Mouse (Mus musculus) MEL (cell line): ENCODE data around the gene Ptk7. TPM values are rescaled to one million over a fixed set of nuclear protein-coding genes. Genes with fewer than 3 reads are reported as not detected.

Source experiments
- DNase-seq: peaks from one replicate; pipeline ENCODE4 v3.0.0; 2011; ENCODE audit warnings: low read depth, low spot score
- H3K27ac ChIP-seq: 2 replicates; pipeline ENCODE4 v1.5.1; 2012; ENCODE audit warnings: low read depth, mild to moderate bottlenecking, control low read depth, low read length, moderate library complexity; ENCODE audit not compliant: control insufficient read depth
- H3K27me3 ChIP-seq, 2 experiments: fragments of 150-350 bp in 1 of 2; sonication (generic) in 1 of 2; 2 replicates each; pipeline ENCODE4 v1.6.1; 2012; ENCODE audit warnings: low read length in 2 of 2, mild to moderate bottlenecking in 2 of 2, improper control_type of control experiment in 1 of 2, moderate library complexity in 1 of 2; ENCODE audit not compliant: insufficient read depth in 2 of 2, control insufficient read depth in 1 of 2
- H3K36me3 ChIP-seq, 2 experiments: 2 replicates each; pipeline ENCODE4 v1.6.1; 2012 to 2014; ENCODE audit warnings: low read length in 2 of 2, improper control_type of control experiment in 1 of 2, inconsistent platforms in 1 of 2, mild to moderate bottlenecking in 1 of 2; ENCODE audit not compliant: insufficient read depth in 2 of 2, control insufficient read depth in 1 of 2
- H3K4me1 ChIP-seq, 2 experiments: fragments of 150-350 bp in 1 of 2; sonication (generic) in 1 of 2; 2 replicates each; pipeline ENCODE4 v1.6.1; 2012; ENCODE audit warnings: low read length in 2 of 2, improper control_type of control experiment in 1 of 2, mild to moderate bottlenecking in 1 of 2; ENCODE audit not compliant: insufficient read depth in 2 of 2, control insufficient read depth in 1 of 2
- H3K4me3 ChIP-seq, 2 experiments: fragments of 150-350 bp in 1 of 2; sonication (generic) in 1 of 2; 2 replicates each; pipeline ENCODE4 v1.5.1; 2012; ENCODE audit warnings: low read depth in 2 of 2, low read length in 2 of 2, mild to moderate bottlenecking in 2 of 2, moderate library complexity in 2 of 2, control low read depth in 1 of 2, improper control_type of control experiment in 1 of 2; ENCODE audit not compliant: control insufficient read depth in 1 of 2, insufficient read depth in 1 of 2
- H3K79me2 ChIP-seq: 2 replicates; pipeline ENCODE4 v1.6.1; 2012; ENCODE audit warnings: mild to moderate bottlenecking, low read length, moderate library complexity; ENCODE audit not compliant: control insufficient read depth, poor library complexity, insufficient read depth
- H3K9ac ChIP-seq: 2 replicates; pipeline ENCODE4 v1.6.1; 2012; ENCODE audit warnings: low read depth, mild to moderate bottlenecking, control low read depth, low read length, moderate library complexity; ENCODE audit not compliant: control insufficient read depth, poor library complexity, severe bottlenecking
- H3K9me3 ChIP-seq: fragments of 150-350 bp; sonication (generic); replicated peaks from 2 replicates; pipeline ENCODE4 v1.6.1; 2012; ENCODE audit warnings: mild to moderate bottlenecking, low read length, improper control_type of control experiment, moderate library complexity; ENCODE audit not compliant: insufficient read depth
- BHLHE40 ChIP-seq: IDR thresholded peaks from 2 replicates; pipeline ENCODE4 v1.6.1; 2012; ENCODE audit warnings: low read depth, mild to moderate bottlenecking, inconsistent platforms, low read length, improper control_type of control experiment, borderline replicate concordance
- CHD1 ChIP-seq: IDR thresholded peaks from 2 replicates; pipeline ENCODE4 v1.6.1; 2012; ENCODE audit warnings: low read depth, mild to moderate bottlenecking, inconsistent platforms, low read length, improper control_type of control experiment
- CHD2 ChIP-seq: IDR thresholded peaks from 2 replicates; pipeline ENCODE4 v1.6.1; 2011; ENCODE audit warnings: low read length, improper control_type of control experiment
- CTCF ChIP-seq, 3 experiments: IDR thresholded peaks in 2 of 3; conservative IDR thresholded peaks in 1 of 3; 2 replicates each; pipeline ENCODE4 v1.5.1; 2011 to 2012; ENCODE audit warnings: low read length in 3 of 3, low read depth in 2 of 3, mild to moderate bottlenecking in 2 of 3, improper control_type of control experiment in 1 of 3, inconsistent platforms in 1 of 3, mixed read lengths in 1 of 3, moderate library complexity in 1 of 3; ENCODE audit not compliant: control insufficient read depth in 1 of 3, insufficient read depth in 1 of 3, poor library complexity in 1 of 3, severe bottlenecking in 1 of 3
- ELF1 ChIP-seq: IDR thresholded peaks from 2 replicates; pipeline ENCODE4 v1.6.1; 2014; ENCODE audit warnings: low read depth, mild to moderate bottlenecking, inconsistent platforms, low read length, improper control_type of control experiment, moderate library complexity
- EP300 ChIP-seq, 2 experiments: IDR thresholded peaks; 2 replicates each; pipeline ENCODE4 v1.6.1; 2011; ENCODE audit warnings: improper control_type of control experiment in 2 of 2, low read length in 2 of 2, low read depth in 1 of 2, mild to moderate bottlenecking in 1 of 2
- ETS1 ChIP-seq: IDR thresholded peaks from 2 replicates; pipeline ENCODE4 v1.6.1; 2012; ENCODE audit warnings: low read depth, mild to moderate bottlenecking, inconsistent platforms, low read length, improper control_type of control experiment, moderate library complexity
- GABPA ChIP-seq: IDR thresholded peaks from 2 replicates; pipeline ENCODE4 v1.6.1; 2012; ENCODE audit warnings: low read depth, mild to moderate bottlenecking, inconsistent platforms, low read length, improper control_type of control experiment, moderate library complexity
- GATA1 ChIP-seq: IDR thresholded peaks from 2 replicates; pipeline ENCODE4 v1.6.1; 2011; ENCODE audit warnings: low read depth, low read length, improper control_type of control experiment
- HCFC1 ChIP-seq: IDR thresholded peaks from 2 replicates; pipeline ENCODE4 v1.6.1; 2012; ENCODE audit warnings: low read depth, mild to moderate bottlenecking, inconsistent platforms, low read length, improper control_type of control experiment, moderate library complexity
- KAT2A ChIP-seq: conservative IDR thresholded peaks from 2 replicates; pipeline ENCODE4 v1.6.1; 2012; ENCODE audit warnings: low read depth, low read length, improper control_type of control experiment, inconsistent platforms
- MAX ChIP-seq: IDR thresholded peaks from 2 replicates; pipeline ENCODE4 v1.6.1; 2011; ENCODE audit warnings: low read length, improper control_type of control experiment
- MAZ ChIP-seq: IDR thresholded peaks from 2 replicates; pipeline ENCODE4 v1.6.1; 2012; ENCODE audit warnings: low read depth, mild to moderate bottlenecking, inconsistent platforms, low read length, improper control_type of control experiment
- MEF2A ChIP-seq: IDR thresholded peaks from 2 replicates; pipeline ENCODE4 v1.6.1; 2014; ENCODE audit warnings: low read depth, mild to moderate bottlenecking, inconsistent platforms, low read length, improper control_type of control experiment; ENCODE audit not compliant: poor library complexity, insufficient replicate concordance, severe bottlenecking; ENCODE audit errors: extremely low read depth
- MXI1 ChIP-seq: IDR thresholded peaks from 2 replicates; pipeline ENCODE4 v1.6.1; 2011; ENCODE audit warnings: mild to moderate bottlenecking, low read depth, low read length, improper control_type of control experiment
- MYC ChIP-seq: IDR thresholded peaks from 2 replicates; pipeline ENCODE4 v1.6.1; 2011; ENCODE audit warnings: low read depth, mild to moderate bottlenecking, low read length, improper control_type of control experiment, moderate library complexity
- NELFE ChIP-seq: IDR thresholded peaks from 2 replicates; pipeline ENCODE4 v1.6.1; 2011; ENCODE audit warnings: low read depth, low read length, improper control_type of control experiment
- NRF1 ChIP-seq: IDR thresholded peaks from 2 replicates; pipeline ENCODE4 v1.6.1; 2014; ENCODE audit warnings: low read depth, mild to moderate bottlenecking, inconsistent platforms, low read length, improper control_type of control experiment, moderate library complexity; ENCODE audit not compliant: poor library complexity, insufficient read depth, severe bottlenecking
- POLR2A ChIP-seq, 2 experiments: IDR thresholded peaks; 2 replicates each; pipeline ENCODE4 v1.6.1; 2011 to 2012; ENCODE audit warnings: low read length in 2 of 2, mild to moderate bottlenecking in 2 of 2, control low read depth in 1 of 2, improper control_type of control experiment in 1 of 2, low read depth in 1 of 2, moderate library complexity in 1 of 2; ENCODE audit not compliant: control insufficient read depth in 1 of 2, insufficient read depth in 1 of 2, poor library complexity in 1 of 2
- POLR2AphosphoS2 ChIP-seq: IDR thresholded peaks from 2 replicates; pipeline ENCODE4 v1.6.1; 2011; ENCODE audit warnings: low read length, improper control_type of control experiment
- POLR2AphosphoS5 ChIP-seq: IDR thresholded peaks from 2 replicates; pipeline ENCODE4 v1.6.1; 2012; ENCODE audit warnings: low read depth, borderline replicate concordance, mild to moderate bottlenecking, inconsistent platforms, low read length, moderate library complexity, mixed read lengths
- RCOR1 ChIP-seq: IDR thresholded peaks from 2 replicates; pipeline ENCODE4 v1.6.1; 2012; ENCODE audit warnings: low read depth, mild to moderate bottlenecking, inconsistent platforms, low read length, improper control_type of control experiment
- SIN3A ChIP-seq: IDR thresholded peaks from 2 replicates; pipeline ENCODE4 v1.6.1; 2012; ENCODE audit warnings: low read length, improper control_type of control experiment, inconsistent platforms
- TBP ChIP-seq: IDR thresholded peaks from 2 replicates; pipeline ENCODE4 v1.8.0; 2011; ENCODE audit warnings: low read depth, low read length, improper control_type of control experiment
- TCF12 ChIP-seq: IDR thresholded peaks from 2 replicates; pipeline ENCODE4 v1.6.1; 2014; ENCODE audit warnings: low read depth, mild to moderate bottlenecking, inconsistent platforms, low read length, improper control_type of control experiment, moderate library complexity
- UBTF ChIP-seq: IDR thresholded peaks from 2 replicates; pipeline ENCODE4 v1.6.1; 2012; ENCODE audit warnings: low read depth, mild to moderate bottlenecking, inconsistent platforms, low read length, improper control_type of control experiment, moderate library complexity, borderline replicate concordance; ENCODE audit not compliant: insufficient read depth
- USF1 ChIP-seq: IDR thresholded peaks from 2 replicates; pipeline ENCODE4 v1.6.1; 2014; ENCODE audit warnings: low read depth, mild to moderate bottlenecking, inconsistent platforms, low read length, improper control_type of control experiment, moderate library complexity
- USF2 ChIP-seq, 2 experiments: IDR thresholded peaks; 2 replicates each; pipeline ENCODE4 v1.6.1; 2011 to 2012; ENCODE audit warnings: improper control_type of control experiment in 2 of 2, low read length in 2 of 2, borderline replicate concordance in 1 of 2, inconsistent platforms in 1 of 2, low read depth in 1 of 2, mild to moderate bottlenecking in 1 of 2; ENCODE audit not compliant: insufficient read depth in 1 of 2
- ZKSCAN1 ChIP-seq: IDR thresholded peaks from 2 replicates; pipeline ENCODE4 v1.6.1; 2012; ENCODE audit warnings: low read depth, mild to moderate bottlenecking, inconsistent platforms, low read length, improper control_type of control experiment, moderate library complexity
- ZMIZ1 ChIP-seq: IDR thresholded peaks from 2 replicates; pipeline ENCODE4 v1.6.1; 2012; ENCODE audit warnings: low read depth, mild to moderate bottlenecking, inconsistent platforms, low read length, improper control_type of control experiment, moderate library complexity
- polyA plus RNA-seq, 2 experiments: library from polyadenylated mRNA; stranded (reverse) in 1 of 2; unstranded in 1 of 2; fragments of >175 nt in 1 of 2; fragments of >200 nt in 1 of 2; gene quantifications; 2 replicates each; pipeline versions ENCODE4 v1.2.1 to v1.2.4; 2012; ENCODE audit warnings: low replicate concordance in 2 of 2, low read depth in 1 of 2; ENCODE audit not compliant: insufficient read length in 2 of 2, insufficient read depth in 1 of 2, missing spikeins in 1 of 2
- total RNA-seq: library from RNA; depleted of rRNA; stranded (reverse); fragments of 300-350 nt; gene quantifications from 2 replicates; pipeline ENCODE4 v1.2.3, GENCODE M21; 2012

The Ptk7 gene
- total and polyA plus RNA-seq, 3 experiments, result 0.04 to 0.10 TPM; not detected in 1

DNA sequence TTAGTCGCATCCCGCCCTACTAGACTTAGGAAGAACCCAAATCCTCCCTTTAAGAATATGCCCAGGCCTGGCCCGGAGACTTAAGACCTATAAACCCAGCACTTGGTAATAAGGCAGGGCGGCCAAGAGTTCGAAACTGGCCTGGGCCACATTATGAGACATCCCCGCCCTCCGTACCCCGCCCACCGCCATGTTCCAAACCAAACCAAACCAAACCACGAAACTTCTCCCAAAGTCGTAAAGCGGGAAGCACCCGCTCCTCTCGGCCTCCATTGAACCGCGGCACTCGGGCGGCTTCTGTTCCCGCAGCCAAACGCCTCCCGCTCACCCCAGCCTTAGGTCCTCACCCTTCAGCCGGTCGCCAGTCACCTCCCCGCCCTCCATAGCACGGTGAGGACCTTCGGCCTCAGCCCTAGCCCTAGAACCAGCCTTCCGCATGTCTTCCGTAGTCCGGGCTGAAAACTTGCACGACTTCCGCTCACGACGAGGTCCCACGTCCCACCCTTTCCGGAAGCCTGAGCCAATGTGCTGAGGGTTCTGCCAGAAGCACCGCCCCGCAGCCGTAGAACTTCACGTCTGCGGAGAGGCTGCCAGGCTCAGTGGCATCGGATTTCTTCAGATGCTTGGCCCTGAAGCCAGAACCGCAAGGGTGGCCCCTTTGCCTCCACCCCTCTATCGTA is 44.7 kb upstream of the Ptk7 start, which contains the start of gene Rrp36:
Gene Rrp36 (minus strand): TSS at position 503 of the 680 bp plus-strand sequence.
- Histone ChIP-seq H3K27me3 (no peaks in the 10 kb centered on the region), H3K79me2 (peaks cover 24% of the 10 kb centered on the region), H3K4me1 (peaks cover 0 to 14% of the 10 kb centered on the region in 2 experiments; a peak in 3 of 4 replicates), H3K27ac (peak within 1 kb of the TSS; percentile 81), H3K36me3 (peaks cover 0 to 13% of the 10 kb centered on the region in 2 experiments; a peak in 2 of 4 replicates), H3K4me3 (peak within 1 kb of the TSS; percentile 82 to 89), H3K9me3 (no peaks in the 10 kb centered on the region), H3K9ac (peak within 1 kb of the TSS; percentile 88)
- TF ChIP-seq BHLHE40 (peak; percentile 36; the same call in 1 of the 2 replicates), MAX (peak; percentile 86), MYC (0 out of 2 replicates have a peak, but pooled peaks have one; percentile 74), GATA1 (no peak), CTCF (IDR thresholded peaks at IDR 0.05 in 2 of 3, conservative IDR thresholded peaks at IDR 0.05 in 1 of 3; ENCODE audit: control insufficient read depth in 1 of 3, insufficient read depth in 1 of 3, low read depth in 2 of 3, low read length in 3 of 3, poor library complexity in 1 of 3, severe bottlenecking in 1 of 3) (no peak), ZMIZ1 (peak; percentile 97), UBTF (no peak), TBP (peak; percentile 68), USF1 (0 out of 2 replicates have a peak, but pooled peaks have one; percentile 15), RCOR1 (peak; percentile 45; the same call in 1 of the 2 replicates), KAT2A (no peak; the same call in 1 of the 2 replicates), CHD2 (peak; percentile 60; the same call in 1 of the 2 replicates), POLR2AphosphoS2 (peak; percentile 100), ELF1 (peak; percentile 97), NRF1 (0 out of 2 replicates have a peak, but pooled peaks have one; percentile 37), POLR2AphosphoS5 (peak; percentile 70; the same call in 1 of the 2 replicates), HCFC1 (peak; percentile 91), MXI1 (peak; percentile 93), MEF2A (no peak), TCF12 (peak; percentile 46), NELFE (peak; percentile 81), SIN3A (peak; percentile 97), ETS1 (peak; percentile 48), GABPA (no peak), CHD1 (no peak), POLR2A (IDR thresholded peaks at IDR 0.05; ENCODE audit: control insufficient read depth in 1 of 2, insufficient read depth in 1 of 2, low read depth in 1 of 2, low read length in 2 of 2, poor library complexity in 1 of 2) (peak; percentile 91 to 94), EP300 (IDR thresholded peaks at IDR 0.05; ENCODE audit: low read depth in 1 of 2, low read length in 2 of 2) (no peak), USF2 (IDR thresholded peaks at IDR 0.05; ENCODE audit: borderline replicate concordance in 1 of 2, insufficient read depth in 1 of 2, low read depth in 1 of 2, low read length in 2 of 2) (no peak), ZKSCAN1 (peak; percentile 60), MAZ (no peak)
- DNase-seq, result peak; percentile 97
